Mouse (Mus musculus) naive thymus-derived CD4-positive, alpha-beta T cell, adult 5 months (primary cell): Measurements from ENCODE around the gene Eif3c. TPM values are rescaled to one million over a fixed set of nuclear protein-coding genes. Genes with fewer than 3 reads are reported as not detected.

ENCODE experiments used
- polyA plus RNA-seq: library from polyadenylated mRNA; unstranded; fragments of 100-300 nt; shearing (Covaris generic); gene quantifications from one replicate; pipeline ENCODE4 v1.2.1, GENCODE M21; 2017

Eif3c gene
- polyA plus RNA-seq = 166 TPM

DNA sequence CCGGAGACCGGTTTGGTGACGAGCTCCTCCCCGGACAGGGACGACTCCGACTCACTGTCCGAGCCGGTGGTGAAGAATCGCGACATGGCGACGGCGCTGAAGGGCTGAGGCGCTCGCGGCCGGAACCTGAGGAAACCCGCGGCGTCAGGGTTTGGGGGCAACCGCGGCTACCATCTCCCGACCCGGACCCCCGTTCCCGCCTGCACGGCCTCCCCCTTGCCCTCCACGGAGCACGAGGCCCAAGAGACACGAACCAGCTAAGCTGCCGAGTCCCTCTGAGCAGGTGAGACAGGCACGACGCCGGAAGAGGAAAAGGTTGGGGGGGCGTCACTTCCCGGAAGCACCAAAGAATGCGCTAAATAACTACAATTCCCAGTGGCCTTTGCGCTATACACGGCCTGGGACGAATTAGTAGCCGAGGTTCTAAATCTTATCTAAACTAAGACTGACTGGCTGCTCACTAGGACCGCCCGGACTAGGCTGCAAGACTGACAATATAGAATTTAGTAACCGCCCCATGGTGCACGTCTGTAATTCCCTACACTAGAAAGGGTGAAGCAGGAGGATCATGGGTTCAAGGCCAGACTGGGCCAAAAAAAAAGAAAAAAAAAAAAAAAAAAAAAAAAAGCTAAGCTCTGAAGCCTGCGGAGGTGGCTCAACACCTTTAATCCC, at the start of gene Eif3c:
Gene Eif3c (minus strand): TSS at position 318 of the 672 bp plus-strand sequence.

GRCm38 (mm10) chr7:126594862-126595561, 28.8 kb upstream of the Eif3c start, which contains the start of gene Il27:
Il27 (minus strand) TSS chr7:126594941.

DNA sequence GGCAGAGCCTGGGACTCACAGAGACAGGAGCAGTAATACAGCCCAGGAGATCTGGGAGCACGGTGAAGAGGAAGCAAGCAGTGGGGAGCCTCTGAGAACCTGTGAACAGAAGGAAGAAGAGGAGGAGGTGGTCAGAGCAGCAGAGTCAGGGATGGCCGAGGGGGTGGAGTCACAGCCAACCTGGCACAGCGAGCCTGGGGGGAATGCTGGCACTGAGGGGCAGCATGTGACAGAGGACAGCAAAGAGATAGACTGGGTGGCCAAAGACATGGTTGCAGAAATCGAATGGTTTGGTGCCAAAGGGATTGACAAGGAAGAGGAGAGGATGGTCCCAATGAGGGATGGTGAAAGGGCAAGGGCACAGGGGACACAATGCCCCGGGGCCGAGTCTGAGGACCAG, 19.5 kb upstream of the Eif3c start, which contains the start of gene Cln3:
Gene Cln3 (minus strand): TSS at position 101 of the 400 bp plus-strand sequence.

GRCm38 (mm10) chr7:126584506-126584977, 18.3 kb upstream of the Eif3c start, which contains the start of gene Apobr:
Apobr (plus strand) TSS chr7:126584942.

DNA sequence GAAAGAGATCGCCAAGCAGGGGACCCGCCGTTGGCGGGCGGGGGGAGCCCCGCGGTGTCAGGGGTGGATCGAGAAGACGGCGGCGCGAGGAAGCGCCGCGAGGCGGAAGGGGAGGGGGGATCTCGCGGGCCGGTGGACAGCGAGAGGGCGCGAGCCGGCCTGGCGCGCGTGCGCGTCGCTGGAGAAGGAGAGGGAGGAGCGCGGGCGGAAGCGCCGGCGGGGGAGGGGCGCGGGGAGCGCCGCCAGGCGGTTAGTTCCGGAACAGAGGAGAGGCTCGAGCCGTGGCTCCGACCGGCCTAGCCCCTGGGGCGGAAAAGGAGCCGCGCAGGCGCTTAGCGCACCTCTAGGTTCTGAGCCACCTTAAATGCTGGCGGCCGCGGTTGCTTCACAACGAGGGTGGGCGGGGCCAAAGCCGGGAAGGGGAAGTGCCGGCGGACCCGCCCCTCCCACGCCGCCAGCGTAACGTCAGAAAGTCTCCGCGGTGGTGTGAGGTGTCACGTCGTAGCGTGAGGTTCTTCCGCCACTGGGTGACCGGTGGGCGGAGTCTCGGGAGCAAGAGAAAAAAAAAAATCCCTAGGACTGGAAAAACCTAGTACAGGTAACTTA, 62.8 kb downstream of the Eif3c start, which contains the start of gene Atxn2l:
Gene Atxn2l (minus strand): TSS at position 165 of the 606 bp plus-strand sequence.

Other genes starting within 250 kb of the Eif3c start
- 696 TPM for gene Lat, start 196.8 kb downstream of the Eif3c start, polyA plus RNA-seq
- 56.7 TPM for gene Spns1, start 189.0 kb downstream of the Eif3c start, polyA plus RNA-seq
- 7.3 TPM for gene Nfatc2ip, start 169.7 kb downstream of the Eif3c start, polyA plus RNA-seq
- gene Cd19, start 151.5 kb downstream of the Eif3c start, polyA plus RNA-seq = not detected
- 35.8 TPM for gene Rabep2, start 137.7 kb downstream of the Eif3c start, polyA plus RNA-seq
- gene Atp2a1, start 103.3 kb downstream of the Eif3c start, polyA plus RNA-seq = 0.47 TPM
- gene Sh2b1, start 91.0 kb downstream of the Eif3c start, polyA plus RNA-seq = 28.4 TPM
- gene Tufm, start 79.0 kb downstream of the Eif3c start, polyA plus RNA-seq = 50.0 TPM
- gene Atxn2l, start 63.0 kb downstream of the Eif3c start, polyA plus RNA-seq = 109 TPM
- gene Apobr, start 18.5 kb upstream of the Eif3c start, polyA plus RNA-seq = 1.1 TPM
- gene Cln3, start 19.4 kb upstream of the Eif3c start, polyA plus RNA-seq = 54.1 TPM
- gene Il27, start 28.5 kb upstream of the Eif3c start, polyA plus RNA-seq = not detected
- gene Nupr1, start 64.5 kb upstream of the Eif3c start, polyA plus RNA-seq = not detected
- gene Sgf29, start 82.9 kb upstream of the Eif3c start, polyA plus RNA-seq = 89.1 TPM
- gene Sult1a1, start 110.0 kb upstream of the Eif3c start, polyA plus RNA-seq = 0.36 TPM
- 80.9 TPM for gene Bola2, start 129.0 kb upstream of the Eif3c start, polyA plus RNA-seq
- 3.5 TPM for gene Slx1b, start 129.4 kb upstream of the Eif3c start, polyA plus RNA-seq
- 2,123 TPM for gene Coro1a, start 141.4 kb upstream of the Eif3c start, polyA plus RNA-seq
- gene Mapk3, start 193.2 kb upstream of the Eif3c start, polyA plus RNA-seq = 20.2 TPM
- 0.81 TPM for gene Gdpd3, start 199.9 kb upstream of the Eif3c start, polyA plus RNA-seq
- 416 TPM for gene Ypel3, start 210.5 kb upstream of the Eif3c start, polyA plus RNA-seq
- 5.2 TPM for gene Tbx6, start 215.1 kb upstream of the Eif3c start, polyA plus RNA-seq
- gene Ppp4c, start 226.1 kb upstream of the Eif3c start, polyA plus RNA-seq = 341 TPM
- not detected for gene Fam57b, start 231.3 kb upstream of the Eif3c start, polyA plus RNA-seq